Mouse (Mus musculus) embryonic stem cell, embryonic (primary cell): ENCODE results near the gene Irs1.

Experiments used
- CTCF ChIA-PET, 4 experiments: fragments of 300-600 bp in 2 of 4; fragments of 350-600 bp in 2 of 4; sonication (Branson Sonifier 250); formaldehyde crosslinking; loops; one replicate each; lab custom pipeline; 2022; ENCODE audit warnings: inconsistent platforms in 2 of 4; lab: Charles Lee
- POLR2A ChIA-PET, 4 experiments: fragments of 300-600 bp in 2 of 4; fragments of 350-600 bp in 2 of 4; sonication (Branson Sonifier 250); formaldehyde crosslinking; loops; one replicate each; lab custom pipeline; 2022; ENCODE audit warnings: antibody characterized with exemption in 4 of 4, inconsistent platforms in 1 of 4; lab: Charles Lee

Irs1 gene

GRCm38 (mm10) chr1:82274361-82274760 is 16.9 kb downstream of the Irs1 start:
- ChIA-PET POLR2A (interaction anchor here in 1 of 4 experiments (1.3 kb wide), 1 partner anchor 8 kb away, joined by 3 read pairs; no protein-coding TSS in a partner anchor), CTCF (no interaction called here)

- ChIA-PET CTCF (no interaction called here), POLR2A (interaction anchor here in 1 of 4 experiments (1.3 kb wide), 1 partner anchor 9 kb away, joined by 3 read pairs; no protein-coding TSS in a partner anchor)
Observed at GRCm38 (mm10) chr1:82273529-82273928, 17.7 kb downstream of the Irs1 start.

GRCm38 (mm10) chr1:82272231-82272630 is 19.0 kb downstream of the Irs1 start:
- CTCF ChIA-PET, result no interaction called here
- POLR2A ChIA-PET, result no interaction called here

DNA sequence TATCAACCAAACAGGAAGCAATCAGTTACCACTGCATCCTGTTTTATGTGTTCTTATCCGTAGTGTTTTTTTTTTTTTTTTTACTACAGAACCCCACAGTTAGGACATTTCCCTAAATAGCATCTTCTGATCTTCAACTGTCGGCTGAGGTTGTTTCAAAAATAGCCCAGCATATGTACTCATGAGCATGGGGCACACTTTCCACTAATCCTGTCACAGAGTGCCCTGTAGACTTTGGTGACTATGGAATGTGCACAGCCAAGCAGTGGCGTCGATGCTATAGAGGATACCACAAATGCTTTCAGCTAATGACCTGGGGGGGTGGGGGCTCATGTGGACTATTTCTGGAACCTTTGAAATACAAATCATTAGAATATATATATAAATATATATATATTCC is 23.7 kb downstream of the Irs1 start:
- POLR2A ChIA-PET, result interaction anchor here in 1 of 4 experiments (1.0 kb wide), 1 partner anchor 9 kb away, joined by 3 read pairs; no protein-coding TSS in a partner anchor

DNA sequence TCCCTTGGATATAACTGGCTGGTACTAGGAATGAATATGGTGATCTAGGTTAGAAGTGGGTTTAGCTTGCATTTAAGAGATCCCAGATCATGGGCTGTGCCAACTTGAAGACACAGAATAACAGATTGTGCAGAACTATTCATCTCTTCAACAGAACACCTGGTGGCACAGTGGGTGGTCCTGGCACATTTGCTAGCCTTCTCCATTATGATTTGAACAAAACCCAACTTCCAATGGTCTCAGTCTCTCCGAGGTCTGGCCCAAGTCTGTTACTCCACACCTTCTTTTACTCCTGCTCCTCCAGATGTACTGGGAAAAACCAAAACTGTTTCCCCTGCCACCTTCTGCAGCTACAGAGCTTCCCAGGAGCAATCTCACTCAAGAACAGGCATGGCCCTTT is 28.9 kb downstream of the Irs1 start:
- CTCF ChIA-PET, result no interaction called here
- POLR2A ChIA-PET, result no interaction called here

More for the DNA sequence above, 23.7 kb downstream of the Irs1 start:
- CTCF ChIA-PET, result no interaction called here

GRCm38 (mm10) chr1:82261638-82262037 is 29.6 kb downstream of the Irs1 start:
- POLR2A ChIA-PET, result no interaction called here

GRCm38 (mm10) chr1:82261053-82261618 is 30.1 kb downstream of the Irs1 start:
- ChIA-PET CTCF (no interaction called here), POLR2A (no interaction called here)

More at GRCm38 (mm10) chr1:82261638-82262037, 29.6 kb downstream of the Irs1 start:
- CTCF ChIA-PET, result no interaction called here

- POLR2A ChIA-PET, result no interaction called here
- CTCF ChIA-PET, result no interaction called here
Observed at GRCm38 (mm10) chr1:82260055-82260454, 31.2 kb downstream of the Irs1 start.

- POLR2A ChIA-PET, result interaction anchor here in 1 of 4 experiments (1.2 kb wide), 1 partner anchor 9 kb away, joined by 3 read pairs; no protein-coding TSS in a partner anchor
- CTCF ChIA-PET, result interaction anchor here in 1 of 4 experiments (0.6 kb wide), 1 partner anchor 117 kb away, joined by 4 read pairs; no protein-coding TSS in a partner anchor
Observed at GRCm38 (mm10) chr1:82258331-82258730, 32.9 kb downstream of the Irs1 start.

GRCm38 (mm10) chr1:82257457-82257856 is 33.8 kb downstream of the Irs1 start:
- CTCF ChIA-PET, result no interaction called here
- POLR2A ChIA-PET, result no interaction called here

GRCm38 (mm10) chr1:82253789-82254445 is 37.3 kb downstream of the Irs1 start:
- ChIA-PET POLR2A (no interaction called here), CTCF (no interaction called here)

GRCm38 (mm10) chr1:82247221-82247951 is 43.8 kb downstream of the Irs1 start:
- ChIA-PET POLR2A (interaction anchor here in 1 of 4 experiments (0.7 kb wide), 1 partner anchor 294 kb away, joined by 6 read pairs; no protein-coding TSS in a partner anchor), CTCF (interaction anchor here in 1 of 4 experiments (0.6 to 0.7 kb wide), 2 partner anchors 21 to 1199 kb away, joined by 3 to 4 read pairs; no protein-coding TSS in a partner anchor)

DNA sequence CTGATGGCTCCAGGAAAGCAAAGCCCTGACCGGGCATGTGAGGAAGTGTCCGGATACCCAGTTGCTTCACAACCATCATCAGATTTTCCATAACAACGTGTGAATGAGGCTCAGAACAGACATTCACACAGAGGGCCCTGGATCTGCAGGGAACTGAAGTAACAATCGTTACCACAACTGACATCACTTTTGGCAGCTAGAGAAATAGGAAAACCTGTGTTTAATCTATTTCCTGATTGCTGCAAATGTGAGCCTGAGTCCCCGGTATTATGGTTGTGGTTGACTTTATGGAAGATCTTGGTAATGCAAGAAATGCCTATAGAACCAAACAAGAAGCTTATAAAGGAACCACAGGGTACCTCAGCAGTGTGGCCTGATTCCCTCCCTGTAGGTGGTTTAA is 46.2 kb downstream of the Irs1 start:
- ChIA-PET POLR2A (no interaction called here), CTCF (no interaction called here)

- POLR2A ChIA-PET, result no interaction called here
- CTCF ChIA-PET, result no interaction called here
Observed at GRCm38 (mm10) chr1:82243260-82243825, 47.9 kb downstream of the Irs1 start.

- POLR2A ChIA-PET, result no interaction called here
Observed at GRCm38 (mm10) chr1:82239409-82240201, 51.6 kb downstream of the Irs1 start.

GRCm38 (mm10) chr1:82238245-82238644 is 53.0 kb downstream of the Irs1 start:
- ChIA-PET POLR2A (no interaction called here), CTCF (no interaction called here)

More at GRCm38 (mm10) chr1:82239409-82240201, 51.6 kb downstream of the Irs1 start:
- CTCF ChIA-PET, result no interaction called here

- ChIA-PET CTCF (no interaction called here), POLR2A (interaction anchor here in 1 of 4 experiments (1.0 kb wide), 1 partner anchor 12 kb away, joined by 3 read pairs; no protein-coding TSS in a partner anchor)
Observed at GRCm38 (mm10) chr1:82235455-82236104, 55.6 kb downstream of the Irs1 start.

DNA sequence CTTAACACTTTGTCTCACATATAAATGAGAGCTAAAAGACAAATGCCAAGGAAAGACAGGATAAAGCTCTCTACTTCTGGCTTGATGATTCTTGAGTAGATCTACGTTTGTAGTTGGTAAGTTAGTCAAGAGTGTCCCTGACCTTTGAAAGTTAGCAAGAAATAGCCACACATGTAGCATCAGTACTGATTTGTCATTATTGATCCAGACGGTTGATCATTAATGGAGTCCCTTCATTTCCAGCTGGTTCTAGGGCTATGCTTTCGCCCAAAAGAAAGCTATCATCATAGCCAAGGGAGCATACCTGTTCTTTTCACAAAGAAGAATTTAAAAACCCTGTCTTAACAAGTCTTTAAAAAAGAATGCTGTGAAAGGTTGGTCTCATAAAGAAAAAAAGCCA is 56.6 kb downstream of the Irs1 start:
- POLR2A ChIA-PET, result no interaction called here
- CTCF ChIA-PET, result no interaction called here
